Mouse (Mus musculus) left cerebral cortex, adult 11 months (tissue): Measurements from ENCODE around the gene Eef2k.
"Not testable (repeated sequence)": the region's sequence is repeated elsewhere in the genome, so short reads cannot be mapped to it uniquely, and the experiment has no call there.

ENCODE experiments used
- DNase-seq: peaks from one replicate; pipeline ENCODE4 v3.0.0; 2022; ENCODE audit warnings: low spot score

Gene Eef2k

GRCm38 (mm10) chr7:120940343-120940742, 97.7 kb downstream of the Eef2k start:
- peak; percentile 38 for DNase-seq

- DNase-seq: no peak
These were observed 98.6 kb downstream of the Eef2k start for GRCm38 (mm10) chr7:120941214-120941613.

- DNase-seq: no peak
These were observed 99.9 kb downstream of the Eef2k start for GRCm38 (mm10) chr7:120942506-120942905.

- DNase-seq: no peak
These were observed 101.4 kb downstream of the Eef2k start for GRCm38 (mm10) chr7:120943936-120944509.

GRCm38 (mm10) chr7:120953591-120953990, 111.0 kb downstream of the Eef2k start:
- not testable (repeated sequence) for DNase-seq
